Mouse (Mus musculus): ENCODE data around the gene Atp13a1. TPM values are rescaled to one million over a fixed set of nuclear protein-coding genes. Genes with fewer than 3 reads are reported as not detected.

Gene Atp13a1
- polyA plus RNA-seq, 1 experiment from 2014 or later = 40.7 TPM

GRCm38 (mm10) chr8:69774503-69775148 lies 16.3 kb upstream of the Atp13a1 start, which contains the start of gene Gm20422:
Gm20422 (minus strand) TSS chr8:69774886.
- peak within 1 kb of the TSS; percentile 92 for H3K9ac ChIP-seq (ENCODE audit: low read length)
- under 1% methylated on average over 41 of the region's 41 CpGs for WGBS
- DNase-seq (ENCODE audit: low spot score, missing footprints) = peak; percentile 99

GRCm38 (mm10) chr8:69775149-69775534 lies 15.8 kb upstream of the Atp13a1 start:
- DNase-seq (ENCODE audit: low spot score, missing footprints) = no peak
- Histone ChIP-seq H3K4me3 (ENCODE audit: low read depth, low read length) (peak overlapping the region; percentile 71; the same call in 1 of the 2 replicates), H3K9ac (ENCODE audit: low read length) (no peak overlapping the region), H3K36me3 (ENCODE audit: control insufficient read depth, insufficient read depth, low read length) (no peaks in the 10 kb centered on the region), H3K27ac (ENCODE audit: low read depth, low read length) (no peak overlapping the region), H3K9me3 (ENCODE audit: control insufficient read depth, low read length) (no peaks in the 10 kb centered on the region), H3K4me2 (peak overlapping the region; percentile 29; the same call in 1 of the 2 replicates), H3K27me3 (ENCODE audit: control insufficient read depth, insufficient read depth, low read length) (no peaks in the 10 kb centered on the region), H3K4me1 (ENCODE audit: control insufficient read depth, insufficient read depth, low read length) (peaks cover 15% of the 10 kb centered on the region)
- WGBS = 67% methylated on average over 2 of the region's 2 CpGs
- no peak for ATAC-seq (ENCODE audit: low FRiP score)

More at GRCm38 (mm10) chr8:69774503-69775148, 16.3 kb upstream of the Atp13a1 start, which contains the start of gene Gm20422:
- Histone ChIP-seq H3K4me3 (ENCODE audit: low read depth, low read length) (peak within 1 kb of the TSS; percentile 71), H3K4me2 (peak within 1 kb of the TSS; percentile 72), H3K36me3 (ENCODE audit: control insufficient read depth, insufficient read depth, low read length) (no peaks in the 10 kb centered on the region), H3K9me3 (ENCODE audit: control insufficient read depth, low read length) (no peaks in the 10 kb centered on the region), H3K27me3 (ENCODE audit: control insufficient read depth, insufficient read depth, low read length) (no peaks in the 10 kb centered on the region), H3K4me1 (ENCODE audit: control insufficient read depth, insufficient read depth, low read length) (peaks cover 15% of the 10 kb centered on the region), H3K27ac (ENCODE audit: low read depth, low read length) (peak within 1 kb of the TSS; percentile 97)
- ATAC-seq (ENCODE audit: low FRiP score) = peak; percentile 100

GRCm38 (mm10) chr8:69777111-69777510 lies 13.9 kb upstream of the Atp13a1 start:
- no peaks in the 10 kb centered on the region for H3K27me3 ChIP-seq (ENCODE audit: control insufficient read depth, insufficient read depth, low read length)
- H3K27ac ChIP-seq (ENCODE audit: low read depth, low read length) = no peak overlapping the region
- H3K9ac ChIP-seq (ENCODE audit: low read length) = no peak overlapping the region
- no peaks in the 10 kb centered on the region for H3K9me3 ChIP-seq (ENCODE audit: control insufficient read depth, low read length)
- H3K36me3 ChIP-seq (ENCODE audit: control insufficient read depth, insufficient read depth, low read length) = no peaks in the 10 kb centered on the region
- no peak overlapping the region for H3K4me2 ChIP-seq
- peaks cover 15% of the 10 kb centered on the region for H3K4me1 ChIP-seq (ENCODE audit: control insufficient read depth, insufficient read depth, low read length)
- H3K4me3 ChIP-seq (ENCODE audit: low read depth, low read length) = no peak overlapping the region
- DNase-seq (ENCODE audit: low spot score, missing footprints) (peak; percentile 44), ATAC-seq (ENCODE audit: low FRiP score) (no peak)
- WGBS = 60% methylated on average over 12 of the region's 12 CpGs

GRCm38 (mm10) chr8:69789105-69789504 lies 1.9 kb upstream of the Atp13a1 start:
- H3K4me2 ChIP-seq = no peak overlapping the region
- no peak overlapping the region for H3K9ac ChIP-seq (ENCODE audit: low read length)
- peaks cover 2% of the 10 kb centered on the region for H3K36me3 ChIP-seq (ENCODE audit: control insufficient read depth, insufficient read depth, low read length)
- ATAC-seq (ENCODE audit: low FRiP score) = no peak
- no peaks in the 10 kb centered on the region for H3K27me3 ChIP-seq (ENCODE audit: control insufficient read depth, insufficient read depth, low read length)
- DNase-seq (ENCODE audit: low spot score, missing footprints) = peak; percentile 49
- no peak overlapping the region for H3K27ac ChIP-seq (ENCODE audit: low read depth, low read length)
- H3K4me1 ChIP-seq (ENCODE audit: control insufficient read depth, insufficient read depth, low read length) = peaks cover 12% of the 10 kb centered on the region
- H3K9me3 ChIP-seq (ENCODE audit: control insufficient read depth, low read length) = no peaks in the 10 kb centered on the region
- 87% methylated on average over 5 of the region's 5 CpGs for WGBS
- no peak overlapping the region for H3K4me3 ChIP-seq (ENCODE audit: low read depth, low read length)

- H3K9me3 ChIP-seq (ENCODE audit: control insufficient read depth, low read length) = no peaks in the 10 kb centered on the region
- peaks cover 5% of the 10 kb centered on the region for H3K36me3 ChIP-seq (ENCODE audit: control insufficient read depth, insufficient read depth, low read length)
- H3K9ac ChIP-seq (ENCODE audit: low read length) = no peak overlapping the region
- H3K27ac ChIP-seq (ENCODE audit: low read depth, low read length) = no peak overlapping the region
- WGBS = 73% methylated on average over 5 of the region's 5 CpGs
- H3K4me2 ChIP-seq = no peak overlapping the region
- peaks cover 12% of the 10 kb centered on the region for H3K4me1 ChIP-seq (ENCODE audit: control insufficient read depth, insufficient read depth, low read length)
- H3K27me3 ChIP-seq (ENCODE audit: control insufficient read depth, insufficient read depth, low read length) = no peaks in the 10 kb centered on the region
- no peak for ATAC-seq (ENCODE audit: low FRiP score)
- DNase-seq (ENCODE audit: low spot score, missing footprints) = no peak
- no peak overlapping the region for H3K4me3 ChIP-seq (ENCODE audit: low read depth, low read length)
These were observed 1.2 kb upstream of the Atp13a1 start for GRCm38 (mm10) chr8:69789731-69790130.

- ATAC-seq (ENCODE audit: low FRiP score) = no peak
- peak overlapping the region; percentile 95 for H3K9ac ChIP-seq (ENCODE audit: low read length)
- no peaks in the 10 kb centered on the region for H3K9me3 ChIP-seq (ENCODE audit: control insufficient read depth, low read length)
- peak overlapping the region; percentile 83 for H3K4me2 ChIP-seq
- DNase-seq (ENCODE audit: low spot score, missing footprints) = peak; percentile 83
- peaks cover 12% of the 10 kb centered on the region for H3K4me1 ChIP-seq (ENCODE audit: control insufficient read depth, insufficient read depth, low read length)
- no peak overlapping the region for H3K27ac ChIP-seq (ENCODE audit: low read depth, low read length)
- H3K27me3 ChIP-seq (ENCODE audit: control insufficient read depth, insufficient read depth, low read length) = no peaks in the 10 kb centered on the region
- 41% methylated on average over 11 of the region's 11 CpGs for WGBS
- peak overlapping the region; percentile 100 for H3K4me3 ChIP-seq (ENCODE audit: low read depth, low read length)
- peaks cover 9% of the 10 kb centered on the region for H3K36me3 ChIP-seq (ENCODE audit: control insufficient read depth, insufficient read depth, low read length)
These were observed 599 bp upstream of the Atp13a1 start for GRCm38 (mm10) chr8:69790364-69790763.

- Histone ChIP-seq H3K4me2 (peak overlapping the region; percentile 83), H3K9ac (ENCODE audit: low read length) (peak overlapping the region; percentile 95), H3K4me3 (ENCODE audit: low read depth, low read length) (peak overlapping the region; percentile 100), H3K4me1 (ENCODE audit: control insufficient read depth, insufficient read depth, low read length) (peaks cover 12% of the 10 kb centered on the region), H3K36me3 (ENCODE audit: control insufficient read depth, insufficient read depth, low read length) (peaks cover 13% of the 10 kb centered on the region), H3K9me3 (ENCODE audit: control insufficient read depth, low read length) (no peaks in the 10 kb centered on the region), H3K27me3 (ENCODE audit: control insufficient read depth, insufficient read depth, low read length) (no peaks in the 10 kb centered on the region), H3K27ac (ENCODE audit: low read depth, low read length) (peak overlapping the region; percentile 51)
- peak; percentile 90 for DNase-seq (ENCODE audit: low spot score, missing footprints)
- ATAC-seq (ENCODE audit: low FRiP score) = peak; percentile 78
- 0% methylated on average over 39 of the region's 48 CpGs for WGBS
These were observed 579 bp downstream of the Atp13a1 start for GRCm38 (mm10) chr8:69791415-69792068.

- H3K9me3 ChIP-seq (ENCODE audit: control insufficient read depth, low read length) = no peaks in the 10 kb centered on the region
- no peak overlapping the region for H3K9ac ChIP-seq (ENCODE audit: low read length)
- 88% methylated on average over 4 of the region's 4 CpGs for WGBS
- peaks cover 30% of the 10 kb centered on the region for H3K36me3 ChIP-seq (ENCODE audit: control insufficient read depth, insufficient read depth, low read length)
- H3K27ac ChIP-seq (ENCODE audit: low read depth, low read length) = no peak overlapping the region
- H3K27me3 ChIP-seq (ENCODE audit: control insufficient read depth, insufficient read depth, low read length) = no peaks in the 10 kb centered on the region
- DNase-seq (ENCODE audit: low spot score, missing footprints) (no peak), ATAC-seq (ENCODE audit: low FRiP score) (no peak)
- H3K4me1 ChIP-seq (ENCODE audit: control insufficient read depth, insufficient read depth, low read length) = peaks cover 12% of the 10 kb centered on the region
- no peak overlapping the region for H3K4me2 ChIP-seq
- no peak overlapping the region for H3K4me3 ChIP-seq (ENCODE audit: low read depth, low read length)
These were observed 2.7 kb downstream of the Atp13a1 start for GRCm38 (mm10) chr8:69793666-69794065.

- WGBS = 96% methylated on average over 3 of the region's 3 CpGs
- Histone ChIP-seq H3K27me3 (ENCODE audit: control insufficient read depth, insufficient read depth, low read length) (no peaks in the 10 kb centered on the region), H3K27ac (ENCODE audit: low read depth, low read length) (no peak overlapping the region), H3K9ac (ENCODE audit: low read length) (no peak overlapping the region), H3K4me3 (ENCODE audit: low read depth, low read length) (no peak overlapping the region), H3K36me3 (ENCODE audit: control insufficient read depth, insufficient read depth, low read length) (peaks cover 34% of the 10 kb centered on the region), H3K9me3 (ENCODE audit: control insufficient read depth, low read length) (no peaks in the 10 kb centered on the region), H3K4me1 (ENCODE audit: control insufficient read depth, insufficient read depth, low read length) (peaks cover 12% of the 10 kb centered on the region), H3K4me2 (no peak overlapping the region)
- no peak for DNase-seq (ENCODE audit: low spot score, missing footprints)
- ATAC-seq (ENCODE audit: low FRiP score) = no peak
These were observed 3.1 kb downstream of the Atp13a1 start for GRCm38 (mm10) chr8:69794096-69794495.

Measured in midbrain, embryonic 11.5 days (tissue).